Mouse (Mus musculus): ENCODE results near the gene Med29.

Med29 gene

DNA sequence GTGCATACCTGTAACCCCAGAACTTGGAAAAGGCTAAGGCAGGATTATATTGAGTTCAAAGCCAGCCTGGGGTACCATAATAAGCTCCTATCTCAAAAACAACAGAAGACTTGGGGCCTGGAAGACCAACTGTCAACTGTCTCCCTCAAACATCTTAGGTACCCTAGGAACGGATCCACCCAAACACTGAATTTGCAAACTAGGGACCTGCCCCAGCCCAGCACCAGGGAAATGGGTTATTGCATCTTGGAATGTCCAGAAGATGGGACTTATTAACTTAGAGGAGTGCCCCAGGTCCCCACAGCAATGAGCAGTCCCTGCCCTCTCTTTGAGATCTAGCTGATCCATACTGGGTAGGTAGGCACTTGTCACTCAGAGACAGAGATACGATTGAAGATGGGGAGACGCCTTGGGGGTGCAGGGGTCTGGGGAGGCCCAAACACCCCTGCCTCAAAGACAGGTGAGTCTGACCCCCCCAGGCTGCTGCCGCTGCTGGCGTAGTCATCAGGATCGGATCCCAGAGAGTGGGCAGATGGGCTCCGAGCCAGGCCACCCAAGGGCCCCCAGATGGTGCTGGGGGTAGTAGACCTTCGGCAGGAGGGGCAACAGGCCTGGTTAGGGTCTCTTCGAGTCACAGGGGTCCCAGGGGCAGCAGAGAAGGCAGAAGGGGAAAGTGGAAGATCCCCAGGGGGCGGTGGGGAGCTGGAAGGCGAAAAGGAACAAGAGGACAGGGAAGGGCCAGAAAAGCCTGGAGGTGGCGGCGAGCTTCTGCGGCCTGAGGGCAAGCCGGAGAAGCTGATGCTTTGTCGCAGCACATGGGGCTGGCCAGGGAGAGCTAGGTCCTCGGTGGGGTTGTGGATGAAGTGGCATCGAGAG, 15.1 kb downstream of the Med29 start:
- peak in 1 of 2 experiments; percentile 24 for DNase-seq (ENCODE audit: low read depth in 2 of 2, low spot score in 2 of 2)

DNA sequence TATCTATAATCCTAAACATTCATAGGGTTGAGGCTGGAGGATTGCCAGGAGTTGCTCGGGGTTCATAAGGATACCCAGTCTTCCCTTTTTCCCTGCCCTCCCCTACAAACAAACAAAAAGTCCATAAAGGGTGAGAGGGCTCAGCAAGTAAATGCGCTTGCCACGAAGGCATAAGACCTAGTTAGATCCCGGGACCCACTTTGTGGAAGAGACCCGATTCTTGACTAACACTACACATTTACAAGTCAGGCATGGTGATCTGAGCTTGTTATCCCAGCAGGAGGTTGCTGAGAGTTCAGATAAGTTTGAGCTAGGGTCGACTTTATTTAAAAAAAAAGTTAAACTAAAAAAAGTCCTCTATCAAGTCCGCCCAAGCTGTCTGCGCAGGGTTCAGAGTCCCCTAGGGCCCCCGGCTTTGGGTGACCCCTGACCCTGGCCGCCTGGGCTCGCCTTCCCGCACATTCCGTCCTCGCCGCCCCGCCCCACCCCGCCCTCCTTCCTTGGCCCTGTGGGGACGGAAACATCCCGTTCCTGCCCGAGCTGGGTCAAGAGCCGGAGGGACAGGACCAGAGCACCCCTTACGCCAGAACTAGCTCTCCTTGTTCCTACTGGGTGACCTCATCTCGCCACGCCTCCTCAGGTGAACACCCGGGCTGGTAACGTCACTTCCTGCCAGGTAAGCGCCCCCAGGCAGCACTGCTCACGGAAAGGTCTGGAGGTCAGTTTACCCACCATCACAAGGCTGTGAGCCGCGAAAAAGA, 16.3 kb downstream of the Med29 start:
- peak; percentile 56 to 59 for DNase-seq (ENCODE audit: low read depth in 2 of 2, low spot score in 2 of 2)

- peak; percentile 88 to 91 for DNase-seq (ENCODE audit: low read depth in 2 of 2, low spot score in 2 of 2)
Measured at GRCm38 (mm10) chr7:28375176-28375921, 17.2 kb downstream of the Med29 start.

- DNase-seq (ENCODE audit: low read depth in 2 of 2, low spot score in 2 of 2) = no peak
Measured at GRCm38 (mm10) chr7:28374647-28375046, 17.9 kb downstream of the Med29 start.

DNA sequence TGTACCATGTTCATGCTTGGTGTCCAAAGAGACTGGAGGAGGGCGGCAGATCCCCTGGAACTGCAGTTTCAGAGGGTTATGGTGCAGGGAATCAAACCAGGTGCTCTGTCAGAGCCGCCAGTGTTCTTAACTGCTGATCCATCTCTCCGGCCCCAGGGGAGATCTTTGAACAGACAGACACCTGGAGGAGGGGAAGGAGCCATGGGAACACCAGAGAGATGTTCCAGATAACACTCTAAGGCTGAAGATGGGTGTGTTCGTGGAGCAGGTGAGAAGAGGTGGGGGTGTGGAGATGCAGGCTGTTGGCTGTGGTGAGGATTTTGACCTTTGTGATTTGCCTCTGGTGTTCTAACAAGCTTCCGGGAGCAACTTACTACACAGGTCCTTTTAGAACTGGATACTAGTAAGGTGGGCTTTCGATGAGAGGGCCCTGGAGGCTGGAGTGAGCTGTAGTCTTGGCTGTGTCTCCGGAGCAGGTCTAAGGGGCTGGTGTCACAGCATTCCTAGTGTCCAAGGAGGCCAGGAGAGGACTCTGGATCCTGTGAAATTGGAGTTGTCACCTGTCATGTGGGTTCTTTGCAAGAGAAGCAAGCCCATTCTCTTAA, 18.5 kb downstream of the Med29 start:
- no peak for DNase-seq (ENCODE audit: low read depth in 2 of 2, low spot score in 2 of 2)

GRCm38 (mm10) chr7:28373131-28373581, 19.4 kb downstream of the Med29 start:
- DNase-seq (ENCODE audit: low read depth in 2 of 2, low spot score in 2 of 2) = peak; percentile 83 to 88

GRCm38 (mm10) chr7:28372251-28373108, 20.0 kb downstream of the Med29 start, which contains the start of gene Plekhg2:
Plekhg2 (minus strand) TSS chr7:28372599.
- DNase-seq (ENCODE audit: low read depth in 2 of 2, low spot score in 2 of 2) = peak; percentile 96 to 97

DNA sequence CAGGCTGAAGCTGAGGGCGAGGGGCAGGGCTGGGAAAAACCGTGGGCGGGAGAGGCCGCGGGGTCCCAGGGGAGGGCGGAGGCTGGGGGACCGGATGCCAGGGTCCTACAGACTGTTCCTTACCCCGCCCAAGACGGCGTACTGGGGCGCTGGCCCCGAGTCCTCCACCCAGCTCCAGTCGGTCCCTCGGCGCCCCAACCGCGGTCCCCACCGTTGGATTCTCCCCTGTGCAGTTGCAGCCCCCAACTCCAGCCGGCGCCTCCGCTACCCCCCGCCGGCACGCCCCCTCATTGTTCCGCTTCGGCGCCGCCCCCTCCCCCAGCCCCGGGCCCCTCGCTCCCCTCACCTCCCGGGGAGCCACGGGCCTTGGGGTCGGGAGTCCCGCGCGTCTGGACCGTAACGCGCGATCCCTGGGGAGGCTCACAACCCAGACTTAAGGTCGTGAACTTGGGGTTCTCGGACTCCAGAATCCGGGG, 21.0 kb downstream of the Med29 start:
- peak in 1 of 2 experiments; percentile 43 for DNase-seq (ENCODE audit: low read depth in 2 of 2, low spot score in 2 of 2)

DNA sequence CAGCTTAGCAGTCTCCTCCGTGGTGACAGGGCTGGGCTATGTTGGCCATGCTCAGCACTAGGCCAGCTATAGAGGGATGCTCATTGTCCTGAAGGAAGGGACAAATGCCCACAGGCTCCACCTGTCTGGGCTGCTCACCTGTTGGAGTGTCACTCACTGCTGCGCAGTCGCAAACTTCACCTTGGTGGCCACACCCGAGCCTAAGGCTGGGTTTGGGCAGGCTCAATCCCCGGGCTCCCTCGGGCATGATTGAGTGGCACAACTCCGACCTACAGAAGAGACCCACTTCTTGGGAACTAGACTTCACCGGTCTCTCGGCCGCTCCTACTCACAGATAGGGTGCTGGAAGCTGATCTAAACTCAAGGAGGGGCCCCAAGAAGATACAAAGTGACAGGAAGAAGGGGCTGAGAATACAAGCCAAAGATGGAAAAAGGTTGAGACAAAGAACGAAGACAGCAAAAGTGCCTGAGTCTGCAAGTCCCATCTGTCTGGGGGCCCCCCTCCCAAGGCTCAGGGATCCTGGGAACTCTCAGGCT, 21.5 kb downstream of the Med29 start:
- no peak for DNase-seq (ENCODE audit: low read depth in 2 of 2, low spot score in 2 of 2)

DNA sequence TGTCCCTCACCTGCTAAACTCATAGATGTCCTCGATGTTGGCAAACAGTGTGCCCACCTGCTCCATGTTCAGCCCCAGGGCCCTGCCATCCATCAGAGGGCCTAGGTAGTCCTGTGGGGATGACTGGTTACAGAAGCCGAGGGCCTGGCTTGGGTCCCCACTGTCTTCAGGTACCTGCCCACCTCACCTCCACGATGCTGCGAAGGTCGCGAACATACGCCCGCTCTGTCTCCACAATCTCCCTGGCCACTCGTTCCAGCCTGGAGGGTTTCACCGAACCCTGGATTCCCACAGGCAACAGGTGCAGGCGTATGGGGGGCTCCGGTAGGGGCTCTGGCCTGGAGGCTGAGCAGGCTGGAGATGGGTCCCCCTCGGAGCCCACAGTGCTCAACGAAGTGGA, 22.5 kb downstream of the Med29 start:
- DNase-seq (ENCODE audit: low read depth in 2 of 2, low spot score in 2 of 2) = no peak

- DNase-seq (ENCODE audit: low read depth in 2 of 2, low spot score in 2 of 2) = no peak
Measured at GRCm38 (mm10) chr7:28368276-28368920, 24.1 kb downstream of the Med29 start.

DNA sequence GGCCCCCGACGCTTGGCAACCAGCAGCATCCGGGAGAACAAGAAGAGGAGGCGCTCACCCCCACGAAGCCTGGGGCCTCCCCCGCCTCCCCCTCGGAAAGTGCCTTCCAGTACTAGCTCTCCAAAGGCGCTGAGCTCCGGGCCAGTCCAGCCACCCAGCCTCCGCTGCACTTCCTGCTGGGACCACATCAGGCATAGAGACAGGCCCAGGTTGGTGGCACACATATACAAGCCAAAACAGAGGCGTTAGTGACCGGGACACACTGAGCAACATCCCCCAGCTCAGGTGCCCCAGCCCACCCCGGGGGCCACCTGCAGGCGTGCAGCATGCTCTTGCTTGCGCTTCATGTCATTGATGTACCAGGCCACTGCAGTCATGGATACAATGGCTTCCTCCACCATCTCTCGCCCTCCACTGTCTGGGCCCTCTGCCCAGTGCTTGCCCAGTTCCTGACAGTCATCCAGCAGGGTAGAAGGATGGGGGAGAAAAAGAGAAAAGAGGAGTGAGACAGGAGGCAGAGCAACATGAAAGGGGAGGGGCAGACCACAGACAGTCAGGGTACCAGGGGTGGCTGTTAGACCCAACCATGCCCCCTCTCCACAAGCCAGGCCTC, 24.7 kb downstream of the Med29 start:
- DNase-seq (ENCODE audit: low read depth in 2 of 2, low spot score in 2 of 2) = no peak

GRCm38 (mm10) chr7:28362441-28363060, 30.0 kb downstream of the Med29 start:
- no peak for DNase-seq (ENCODE audit: low read depth in 2 of 2, low spot score in 2 of 2)

DNA sequence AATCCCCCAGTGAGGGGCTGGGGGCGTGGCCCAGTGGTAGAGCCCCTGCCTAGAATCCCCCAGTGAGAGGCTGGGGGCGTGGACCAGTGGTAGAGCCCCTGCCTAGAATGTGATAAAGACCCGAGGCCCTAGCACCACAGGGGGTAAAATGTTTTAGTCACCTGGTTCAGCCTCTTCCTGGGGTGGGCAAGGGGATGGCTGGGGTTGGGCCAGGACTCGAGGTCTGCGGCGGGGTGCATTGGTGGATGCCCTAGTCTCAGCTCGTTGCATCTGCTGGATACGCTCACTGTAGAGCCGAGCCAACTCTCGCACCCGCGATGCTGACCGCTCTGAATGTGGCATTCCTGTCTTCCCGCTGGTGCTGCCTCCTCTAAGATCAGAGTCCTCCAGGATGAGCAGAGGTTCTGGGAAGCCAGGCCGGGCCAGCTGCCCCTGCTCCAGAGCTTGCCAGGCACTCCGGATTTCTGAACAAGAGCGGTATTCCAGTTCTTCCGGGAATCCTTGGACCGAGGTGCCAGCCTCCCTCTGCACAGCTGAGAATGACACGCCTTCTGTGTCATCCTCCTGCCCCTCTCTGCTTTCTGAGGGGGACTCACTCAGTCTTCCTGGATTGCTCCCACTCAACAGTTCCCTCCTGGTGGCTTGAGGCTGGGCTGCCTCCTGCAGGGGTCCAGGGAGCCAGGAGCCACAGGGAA, 30.7 kb downstream of the Med29 start:
- DNase-seq (ENCODE audit: low read depth in 2 of 2, low spot score in 2 of 2) = no peak

DNA sequence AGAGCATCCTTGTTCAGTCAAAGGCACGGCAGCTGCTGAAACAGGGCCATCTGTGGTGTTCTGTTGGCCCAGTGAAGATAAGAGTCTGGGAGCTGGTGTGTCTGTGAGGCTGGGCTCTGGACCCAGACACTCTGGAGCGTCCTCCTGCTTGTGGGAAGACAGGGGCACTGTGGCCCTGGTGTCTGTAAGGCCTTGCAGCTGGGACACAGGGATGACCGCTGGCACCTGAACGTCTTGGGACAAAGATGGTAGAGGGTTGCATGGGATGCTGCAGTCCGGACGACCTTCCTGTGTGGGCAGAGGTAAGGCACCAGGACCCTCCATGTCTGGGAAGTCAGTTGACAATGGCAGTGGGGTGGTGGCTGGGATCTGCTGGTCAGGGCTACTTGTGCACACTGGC, 32.2 kb downstream of the Med29 start:
- no peak for DNase-seq (ENCODE audit: low read depth in 2 of 2, low spot score in 2 of 2)

DNA sequence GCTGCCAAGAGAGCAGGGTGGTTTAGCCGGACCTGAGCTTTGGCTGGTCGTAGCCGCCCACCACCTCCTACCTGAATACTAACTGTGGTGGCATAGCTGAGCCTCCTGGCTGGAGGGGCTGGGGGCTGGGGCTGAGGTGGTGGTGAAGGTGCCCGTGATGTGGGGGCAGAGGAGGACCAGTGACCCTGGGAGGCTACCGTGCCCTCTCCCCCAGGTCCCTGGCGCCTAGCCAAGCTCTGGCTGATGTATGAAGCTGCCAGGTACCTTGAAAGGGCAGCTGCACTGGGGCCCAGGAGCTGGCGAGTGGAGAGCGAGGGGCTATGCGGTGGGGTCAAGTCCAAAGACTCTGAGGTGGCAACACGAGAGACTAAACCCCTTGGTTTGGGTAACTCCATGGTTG, 32.7 kb downstream of the Med29 start:
- no peak for DNase-seq (ENCODE audit: low read depth in 2 of 2, low spot score in 2 of 2)

DNA sequence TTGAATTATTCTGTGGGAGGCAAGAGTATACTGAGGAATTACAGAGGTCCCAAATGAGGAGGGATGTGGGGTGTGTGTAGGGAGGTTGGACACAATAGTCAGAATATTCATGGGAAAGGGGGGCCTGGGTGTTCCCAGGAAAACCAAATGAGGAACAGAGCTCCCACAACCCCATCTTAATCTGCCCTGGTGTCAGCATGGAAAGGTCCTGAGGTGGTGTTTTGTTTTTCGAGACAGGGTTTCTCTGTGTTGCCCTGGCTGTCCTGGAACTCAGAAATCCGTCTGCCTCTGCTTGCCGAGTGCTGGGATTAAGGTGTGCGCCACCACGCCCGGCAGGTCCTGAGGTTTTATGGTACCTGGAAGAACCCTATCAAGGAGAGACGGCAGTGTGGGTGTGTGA, 34.1 kb downstream of the Med29 start:
- DNase-seq (ENCODE audit: low read depth in 2 of 2, low spot score in 2 of 2) = no peak

DNA sequence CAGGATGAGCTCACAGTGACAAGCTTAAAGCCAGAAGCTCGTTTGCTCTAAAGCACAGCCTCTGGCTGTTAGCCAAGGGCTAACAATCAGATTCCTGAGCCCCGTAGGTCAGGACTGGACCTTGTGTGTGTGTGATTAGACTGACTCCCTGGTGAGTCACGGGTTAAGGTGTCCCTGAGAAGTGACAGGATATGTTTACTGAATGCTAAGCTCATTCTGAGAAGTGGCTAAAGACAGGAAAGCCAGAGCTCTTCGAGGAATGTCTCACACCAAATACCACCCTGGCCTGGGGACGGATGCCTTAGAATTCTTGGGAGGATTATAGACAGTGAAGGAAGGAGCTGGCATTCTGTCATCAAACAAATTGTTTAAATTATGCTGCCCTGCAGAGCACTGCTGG, 34.5 kb downstream of the Med29 start:
- DNase-seq (ENCODE audit: low read depth in 2 of 2, low spot score in 2 of 2) = no peak

Data from CD8-positive naive resting alpha-beta T cell, adult 2 months (primary cell).